Mouse (Mus musculus) liver, embryonic 13.5 days (tissue): ENCODE data around the gene Olfr1474. TPM values are rescaled to one million over a fixed set of nuclear protein-coding genes. Genes with fewer than 3 reads are reported as not detected.
"Not testable (repeated sequence)": the region's sequence is repeated elsewhere in the genome, so short reads cannot be mapped to it uniquely, and the experiment has no call there.

Experiments
- ATAC-seq: fragments of 200-750 bp; cut with Nextera tagmentation; 2 replicates; pipeline ENCODE4 v1.8.0; 2017; ENCODE audit warnings: low read depth, mild to moderate bottlenecking, moderate number of reproducible peaks, moderate library complexity
- DNase-seq: peaks from one replicate; pipeline ENCODE4 v3.0.0; 2022
- H3K27ac ChIP-seq: fragments of 300-500 bp; sonication (generic); 2 replicates; pipeline ENCODE4 v1.5.1; 2015; ENCODE audit warnings: moderate library complexity, mild to moderate bottlenecking, inconsistent platforms
- H3K27me3 ChIP-seq: fragments of 300-500 bp; sonication (generic); 2 replicates; pipeline ENCODE4 v1.6.1; 2015; ENCODE audit warnings: mild to moderate bottlenecking, inconsistent platforms
- H3K36me3 ChIP-seq: fragments of 300-500 bp; sonication (generic); 2 replicates; pipeline ENCODE4 v1.6.1; 2015; ENCODE audit warnings: mild to moderate bottlenecking, inconsistent platforms
- H3K4me1 ChIP-seq: fragments of 300-500 bp; sonication (generic); replicated peaks from 2 replicates; pipeline ENCODE4 v1.6.1; 2015; ENCODE audit warnings: inconsistent platforms
- H3K4me2 ChIP-seq: fragments of 300-500 bp; sonication (generic); 2 replicates; pipeline ENCODE4 v1.6.1; 2015; ENCODE audit warnings: inconsistent platforms, mild to moderate bottlenecking, moderate library complexity
- H3K4me3 ChIP-seq: fragments of 300-500 bp; sonication (generic); replicated peaks from 2 replicates; pipeline ENCODE4 v1.5.1; 2015; ENCODE audit warnings: mild to moderate bottlenecking, inconsistent platforms
- H3K9ac ChIP-seq: fragments of 300-500 bp; sonication (generic); 2 replicates; pipeline ENCODE4 v1.6.1; 2015; ENCODE audit warnings: mild to moderate bottlenecking, inconsistent platforms
- H3K9me3 ChIP-seq: fragments of 300-500 bp; sonication (generic); replicated peaks from 2 replicates; pipeline ENCODE4 v1.6.1; 2016; ENCODE audit warnings: inconsistent platforms
- WGBS: fragments of 180-500 bp; shearing (Covaris S2); methylation state at CpG from one replicate; pipeline ENCODE4 v1.1.7; 2015; ENCODE audit not compliant: insufficient replicate concordance; 5-methylcytosine and 5-hydroxymethylcytosine counted together
- polyA plus RNA-seq: library from polyadenylated mRNA; unstranded; fragments of >200 nt; fragmentation: Nextera tagmentation; extraction: Ambion mirVana; gene quantifications from 2 replicates; pipeline ENCODE4 v1.2.1, GENCODE M21; 2015

Olfr1474 gene
- polyA plus RNA-seq, result not detected in 2 replicates

GRCm38 (mm10) chr19:13469265-13469664 lies at the start of gene Olfr1474:
Olfr1474 (plus strand) TSS chr19:13469565.
- H3K27me3 ChIP-seq, H3K36me3 ChIP-seq, H3K9me3 ChIP-seq, H3K9ac ChIP-seq, DNase-seq, H3K4me2 ChIP-seq, ATAC-seq, H3K27ac ChIP-seq, H3K4me3 ChIP-seq, H3K4me1 ChIP-seq: not testable (repeated sequence)
- WGBS, result 65% methylated on average over 4 of the region's 4 CpGs

GRCm38 (mm10) chr19:13443109-13443508 lies 26.3 kb upstream of the Olfr1474 start, which contains the start of gene Olfr1471:
Olfr1471 (plus strand) TSS chr19:13443409.
- 42% methylated on average over 2 of the region's 2 CpGs for WGBS
- H3K36me3 ChIP-seq, H3K4me1 ChIP-seq, H3K27me3 ChIP-seq, H3K4me3 ChIP-seq, ATAC-seq, DNase-seq, H3K4me2 ChIP-seq, H3K9ac ChIP-seq, H3K9me3 ChIP-seq, H3K27ac ChIP-seq: not testable (repeated sequence)

GRCm38 (mm10) chr19:13455986-13456385 lies 13.4 kb upstream of the Olfr1474 start, which contains the start of gene Olfr1472:
Olfr1472 (minus strand) TSS chr19:13456086.
- no peak within 1 kb of the TSS for H3K4me2 ChIP-seq
- H3K9ac ChIP-seq, result no peak within 1 kb of the TSS
- no peak within 1 kb of the TSS for H3K27ac ChIP-seq
- no peaks in the 10 kb centered on the region for H3K4me1 ChIP-seq
- H3K36me3 ChIP-seq, result no peaks in the 10 kb centered on the region
- no peaks in the 10 kb centered on the region for H3K9me3 ChIP-seq
- DNase-seq (no peak), ATAC-seq (no peak)
- no peak within 1 kb of the TSS for H3K4me3 ChIP-seq
- H3K27me3 ChIP-seq, result no peaks in the 10 kb centered on the region
- 31% methylated on average over 1 of the region's 1 CpGs for WGBS

GRCm38 (mm10) chr19:13480096-13480495 lies 10.7 kb downstream of the Olfr1474 start, which contains the start of gene Olfr1475:
Olfr1475 (minus strand) TSS chr19:13480196.
- H3K27ac ChIP-seq, result no peak within 1 kb of the TSS
- H3K4me2 ChIP-seq, result no peak within 1 kb of the TSS
- ATAC-seq (no peak), DNase-seq (no peak)
- H3K4me3 ChIP-seq, result no peak within 1 kb of the TSS
- no peak within 1 kb of the TSS for H3K9ac ChIP-seq
- no peaks in the 10 kb centered on the region for H3K4me1 ChIP-seq
- no peaks in the 10 kb centered on the region for H3K9me3 ChIP-seq
- H3K36me3 ChIP-seq, result no peaks in the 10 kb centered on the region
- H3K27me3 ChIP-seq, result no peaks in the 10 kb centered on the region

GRCm38 (mm10) chr19:13500246-13500645 lies 30.9 kb downstream of the Olfr1474 start, which contains the start of gene Olfr1477:
Olfr1477 (plus strand) TSS chr19:13500546.
- no peak within 1 kb of the TSS for H3K9ac ChIP-seq
- WGBS, result 54% methylated on average over 3 of the region's 3 CpGs
- no peaks in the 10 kb centered on the region for H3K27me3 ChIP-seq
- ATAC-seq (no peak), DNase-seq (no peak)
- no peak within 1 kb of the TSS for H3K27ac ChIP-seq
- H3K9me3 ChIP-seq, result no peaks in the 10 kb centered on the region
- H3K4me2 ChIP-seq, result no peak within 1 kb of the TSS
- H3K4me1 ChIP-seq, result no peaks in the 10 kb centered on the region
- no peaks in the 10 kb centered on the region for H3K36me3 ChIP-seq
- H3K4me3 ChIP-seq, result no peak within 1 kb of the TSS

Other genes with a start within 250 kb of the Olfr1474 start
- gene Olfr1463, start 238.2 kb upstream of the Olfr1474 start, polyA plus RNA-seq, result not detected in 2 replicates
- not detected in 2 replicates for gene Olfr1465, start 154.0 kb upstream of the Olfr1474 start, polyA plus RNA-seq
- not detected in 2 replicates for gene Olfr1466, start 130.7 kb upstream of the Olfr1474 start, polyA plus RNA-seq
- not detected in 2 replicates for gene Olfr1467, start 107.3 kb upstream of the Olfr1474 start, polyA plus RNA-seq
- gene Olfr1469, start 61.7 kb upstream of the Olfr1474 start, polyA plus RNA-seq, result not detected in 2 replicates
- not detected in 2 replicates for gene Olfr1471, start 26.2 kb upstream of the Olfr1474 start, polyA plus RNA-seq
- not detected in 2 replicates for gene Olfr1472, start 13.5 kb upstream of the Olfr1474 start, polyA plus RNA-seq
- gene Olfr1475, start 10.6 kb downstream of the Olfr1474 start, polyA plus RNA-seq, result not detected in 2 replicates
- gene Olfr1477, start 31.0 kb downstream of the Olfr1474 start, polyA plus RNA-seq, result not detected in 2 replicates
- not detected in 2 replicates for gene Olfr1480, start 58.3 kb downstream of the Olfr1474 start, polyA plus RNA-seq
- gene Olfr1484, start 113.9 kb downstream of the Olfr1474 start, polyA plus RNA-seq, result not detected in 2 replicates
- not detected in 2 replicates for gene Olfr1487, start 147.8 kb downstream of the Olfr1474 start, polyA plus RNA-seq
- gene Olfr1489, start 162.1 kb downstream of the Olfr1474 start, polyA plus RNA-seq, result not detected in 2 replicates
- not detected in 2 replicates for gene Olfr1490, start 181.5 kb downstream of the Olfr1474 start, polyA plus RNA-seq
- not detected in 2 replicates for gene Olfr1491, start 227.7 kb downstream of the Olfr1474 start, polyA plus RNA-seq